Mouse (Mus musculus): ENCODE data around the gene Ywhag. TPM values are rescaled to one million over a fixed set of nuclear protein-coding genes. Genes with fewer than 3 reads are reported as not detected.

Gene Ywhag
- total RNA-seq, 2 experiments from 2014 or later, result 1,522 to 1,558 TPM

- DNase-seq (ENCODE audit: low spot score in 2 of 2), result no peak
These were observed 18.4 kb upstream of the Ywhag start for GRCm38 (mm10) chr5:135952830-135953229.

- DNase-seq (ENCODE audit: low spot score in 2 of 2), result no peak
These were observed 17.2 kb upstream of the Ywhag start for GRCm38 (mm10) chr5:135951660-135952059.

- no peak for DNase-seq (ENCODE audit: low spot score in 2 of 2)
These were observed 16.4 kb upstream of the Ywhag start for GRCm38 (mm10) chr5:135950710-135951412.

GRCm38 (mm10) chr5:135946621-135947020 lies 12.2 kb upstream of the Ywhag start:
- no peak for DNase-seq (ENCODE audit: low spot score in 2 of 2)

- DNase-seq (ENCODE audit: low spot score in 2 of 2), result no peak
These were observed 11.5 kb upstream of the Ywhag start for GRCm38 (mm10) chr5:135945916-135946408.

GRCm38 (mm10) chr5:135942710-135943109 lies 8.3 kb upstream of the Ywhag start:
- DNase-seq (ENCODE audit: low spot score in 2 of 2), result no peak

GRCm38 (mm10) chr5:135940587-135940986 lies 6.2 kb upstream of the Ywhag start:
- DNase-seq (ENCODE audit: low spot score in 2 of 2), result no peak

GRCm38 (mm10) chr5:135935641-135936190 lies 1.3 kb upstream of the Ywhag start:
- DNase-seq (ENCODE audit: low spot score in 2 of 2), result no peak

GRCm38 (mm10) chr5:135935176-135935523 lies 734 bp upstream of the Ywhag start:
- no peak for DNase-seq (ENCODE audit: low spot score in 2 of 2)

- peak; percentile 74 to 75 for DNase-seq (ENCODE audit: low spot score in 2 of 2)
These were observed 445 bp downstream of the Ywhag start for GRCm38 (mm10) chr5:135933900-135934441.

- no peak for DNase-seq (ENCODE audit: low spot score in 2 of 2)
These were observed 1.1 kb downstream of the Ywhag start for GRCm38 (mm10) chr5:135933222-135933899.

GRCm38 (mm10) chr5:135932359-135932758 lies 2.1 kb downstream of the Ywhag start:
- DNase-seq (ENCODE audit: low spot score in 2 of 2), result no peak

GRCm38 (mm10) chr5:135931526-135931925 lies 2.9 kb downstream of the Ywhag start:
- no peak for DNase-seq (ENCODE audit: low spot score in 2 of 2)

- no peak for DNase-seq (ENCODE audit: low spot score in 2 of 2)
These were observed 4.6 kb downstream of the Ywhag start for GRCm38 (mm10) chr5:135929685-135930424.

GRCm38 (mm10) chr5:135923901-135924300 lies 10.5 kb downstream of the Ywhag start:
- no peak for DNase-seq (ENCODE audit: low spot score in 2 of 2)

- DNase-seq (ENCODE audit: low spot score in 2 of 2), result no peak
These were observed 14.5 kb downstream of the Ywhag start for GRCm38 (mm10) chr5:135919902-135920301.

GRCm38 (mm10) chr5:135918593-135918992 lies 15.8 kb downstream of the Ywhag start:
- no peak for DNase-seq (ENCODE audit: low spot score in 2 of 2)

- no peak for DNase-seq (ENCODE audit: low spot score in 2 of 2)
These were observed 16.4 kb downstream of the Ywhag start for GRCm38 (mm10) chr5:135918059-135918437.

GRCm38 (mm10) chr5:135917327-135918058 lies 16.9 kb downstream of the Ywhag start:
- DNase-seq (ENCODE audit: low spot score in 2 of 2), result no peak

GRCm38 (mm10) chr5:135916601-135917000 lies 17.8 kb downstream of the Ywhag start:
- DNase-seq (ENCODE audit: low spot score in 2 of 2), result no peak

All from layer of hippocampus, postnatal 14 days (tissue).